Mouse (Mus musculus): ENCODE measurements at regions not wholly inside any gene's neighbourhood (a gene's known extent, or its start where the extent isn't known, plus 50 kb on each side); places are given as distances from the start of the nearest gene placed in this dataset.
A peak's percentile ranks its signal among the peaks of the same experiment; 100 is the strongest.
"Not testable (repeated sequence)": the region's sequence is repeated elsewhere in the genome, so short reads cannot be mapped to it uniquely, and the experiment has no call there.

GRCm38 (mm10) chr2:166480883-166481282 lies 232.7 kb downstream of the Prex1 start:
- intact Hi-C loops (cut with DNase I): no loop called here
- DNase-seq (ENCODE audit: low spot score): no peak

GRCm38 (mm10) chr2:166476953-166477352 lies 236.7 kb downstream of the Prex1 start:
- intact Hi-C loops (cut with DNase I): no loop called here
- DNase-seq (ENCODE audit: low spot score): no peak

GRCm38 (mm10) chr2:166475624-166476023 lies 238.0 kb downstream of the Prex1 start:
- DNase-seq (ENCODE audit: low spot score): no peak
- intact Hi-C loops (cut with DNase I): no loop called here

DNA sequence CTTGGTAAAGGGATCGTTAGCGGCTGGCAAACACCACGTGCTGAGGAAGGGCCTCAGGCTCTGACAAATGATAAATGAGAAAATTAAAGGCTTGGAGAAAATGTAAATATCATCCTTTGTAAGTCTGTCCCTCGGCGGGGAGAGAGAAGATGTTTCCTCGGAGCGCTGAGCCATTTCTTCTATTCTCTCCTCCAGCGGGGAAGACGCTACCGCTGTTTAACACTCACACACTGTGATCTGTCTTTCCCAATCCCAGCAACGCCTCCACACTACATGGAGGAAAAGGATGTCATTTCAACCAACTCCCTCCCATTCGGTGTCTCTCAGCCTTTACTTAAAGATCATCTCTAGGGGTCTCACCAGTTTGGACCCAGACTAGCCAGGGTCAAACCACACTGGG lies 239.0 kb downstream of the Prex1 start:
- intact Hi-C loops (cut with DNase I): no loop called here
- no peak for DNase-seq (ENCODE audit: low spot score)

DNA sequence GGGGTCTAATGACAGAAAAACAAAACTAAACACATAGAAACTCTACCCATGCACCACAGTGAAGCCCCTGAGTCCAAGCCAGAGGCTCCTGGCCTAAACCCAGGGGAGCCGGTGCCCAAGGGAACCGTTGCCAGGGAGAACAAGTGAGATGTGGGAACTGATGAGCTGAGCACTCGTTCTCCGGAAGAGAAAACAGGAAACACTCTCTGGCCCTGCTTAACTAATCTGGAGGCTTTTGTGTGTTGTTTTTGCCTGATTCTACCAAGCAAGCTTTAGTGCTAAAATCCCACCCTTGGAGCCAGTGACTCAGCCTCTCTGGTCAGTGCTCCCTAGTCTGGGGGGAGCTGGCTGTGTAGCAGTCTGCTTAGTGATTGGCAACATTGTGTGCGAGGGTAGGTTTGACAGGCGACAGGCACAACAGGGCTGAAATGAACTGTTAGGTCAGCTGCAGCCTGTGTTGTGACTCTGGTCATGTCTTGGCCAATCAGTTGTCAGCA lies 242.3 kb downstream of the Prex1 start:
- intact Hi-C loops (cut with DNase I): no loop called here
- DNase-seq (ENCODE audit: low spot score): no peak

- intact Hi-C loops (cut with DNase I): no loop called here
- DNase-seq (ENCODE audit: low spot score): no peak
These were observed 244.5 kb downstream of the Prex1 start for GRCm38 (mm10) chr2:166469046-166469593.

GRCm38 (mm10) chr2:166467137-166467536 lies 246.5 kb downstream of the Prex1 start:
- intact Hi-C loops (cut with DNase I): no loop called here
- no peak for DNase-seq (ENCODE audit: low spot score)

DNA sequence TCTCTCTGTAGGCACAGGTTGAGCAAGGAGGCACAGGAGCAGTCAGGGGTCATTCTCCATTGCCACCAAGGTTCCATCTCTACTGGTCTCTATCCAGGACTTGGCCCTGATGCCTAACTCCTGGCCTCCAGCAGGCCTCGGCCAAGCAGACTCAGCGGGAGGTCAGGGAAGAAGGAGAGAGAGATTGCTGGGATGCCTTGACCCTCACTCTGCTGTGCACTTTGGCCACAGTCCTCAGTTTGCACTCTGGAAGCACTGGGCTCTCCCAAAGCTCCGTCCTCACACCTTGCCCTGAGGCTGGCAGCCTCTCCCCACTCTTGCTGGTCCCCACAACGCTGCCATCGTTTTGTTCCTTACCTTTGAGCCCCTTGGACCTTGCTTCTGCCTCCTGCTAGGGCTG lies 248.1 kb downstream of the Prex1 start:
- intact Hi-C loops (cut with DNase I): no loop called here
- DNase-seq (ENCODE audit: low spot score): no peak

GRCm38 (mm10) chr2:166463539-166463938 lies 250.1 kb downstream of the Prex1 start:
- intact Hi-C loops (cut with DNase I): no loop called here

DNA sequence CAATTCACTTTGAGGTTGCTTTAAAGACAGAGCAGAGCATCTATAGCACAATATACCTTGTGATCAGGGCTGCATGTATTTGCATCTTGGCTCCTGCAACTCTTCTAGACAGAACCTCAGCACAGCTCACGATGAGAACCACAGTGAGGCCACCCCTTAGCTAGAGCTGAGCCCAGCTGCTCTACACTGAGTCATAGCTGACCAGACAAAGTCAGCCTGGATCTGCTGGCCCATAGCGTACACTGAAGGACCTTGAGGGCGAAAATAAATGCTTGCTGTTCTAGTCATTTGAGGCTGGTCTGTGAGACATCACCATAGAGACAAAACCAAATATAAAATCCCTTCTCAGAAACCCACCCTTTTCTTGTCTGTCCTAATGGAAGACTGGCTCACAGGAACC lies 251.7 kb downstream of the Prex1 start:
- intact Hi-C loops (cut with DNase I): no loop called here
- no peak for DNase-seq (ENCODE audit: low spot score)

More at GRCm38 (mm10) chr2:166463539-166463938, 250.1 kb downstream of the Prex1 start:
- DNase-seq (ENCODE audit: low spot score): peak; percentile 52

GRCm38 (mm10) chr2:166461103-166461502 lies 252.5 kb downstream of the Prex1 start:
- intact Hi-C loops (cut with DNase I): no loop called here
- no peak for DNase-seq (ENCODE audit: low spot score)

DNA sequence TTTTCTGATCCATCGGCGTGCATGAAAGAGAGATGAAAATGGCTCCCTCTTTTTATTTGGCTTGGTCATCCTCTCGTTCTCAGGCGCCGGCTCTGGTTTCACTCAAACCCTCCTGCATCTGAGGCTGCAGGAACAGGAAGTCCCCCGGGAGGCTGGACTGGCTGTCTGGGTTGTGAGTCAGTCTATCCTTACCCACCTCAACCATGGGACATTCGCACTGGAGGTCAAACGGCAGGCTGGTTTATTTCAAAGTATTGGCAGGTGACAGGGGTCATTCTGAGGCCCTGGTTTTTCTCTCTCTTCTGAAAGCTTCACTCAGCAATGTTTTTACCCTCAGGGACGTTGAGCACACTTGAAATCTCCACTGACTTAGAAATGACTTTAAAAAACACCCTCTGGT lies 253.7 kb downstream of the Prex1 start:
- peak; percentile 70 for DNase-seq (ENCODE audit: low spot score)
- intact Hi-C loops (cut with DNase I): no loop called here

DNA sequence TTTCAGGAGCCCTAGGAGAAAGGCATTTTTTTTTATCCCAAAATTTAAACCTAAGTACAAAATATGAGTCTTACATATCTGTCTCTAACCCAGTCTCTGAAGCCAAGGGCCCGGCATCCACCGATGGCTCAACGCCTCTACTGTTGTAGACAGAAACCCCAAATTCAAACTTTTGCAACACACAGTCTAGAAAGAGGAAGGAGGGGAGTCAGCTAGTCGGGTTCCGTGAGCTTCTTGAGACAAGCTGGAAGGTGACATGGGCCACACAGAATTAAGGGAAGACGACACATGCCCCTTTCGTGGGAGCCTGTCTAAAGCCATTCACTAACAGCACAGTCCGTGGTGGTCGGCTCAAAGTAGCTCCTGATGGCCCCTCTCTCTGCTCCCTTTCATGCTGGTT lies 254.7 kb downstream of the Prex1 start:
- no peak for DNase-seq (ENCODE audit: low spot score)
- intact Hi-C loops (cut with DNase I): no loop called here

GRCm38 (mm10) chr2:166457381-166458172 lies 256.1 kb downstream of the Prex1 start:
- DNase-seq (ENCODE audit: low spot score): no peak
- intact Hi-C loops (cut with DNase I): no loop called here

DNA sequence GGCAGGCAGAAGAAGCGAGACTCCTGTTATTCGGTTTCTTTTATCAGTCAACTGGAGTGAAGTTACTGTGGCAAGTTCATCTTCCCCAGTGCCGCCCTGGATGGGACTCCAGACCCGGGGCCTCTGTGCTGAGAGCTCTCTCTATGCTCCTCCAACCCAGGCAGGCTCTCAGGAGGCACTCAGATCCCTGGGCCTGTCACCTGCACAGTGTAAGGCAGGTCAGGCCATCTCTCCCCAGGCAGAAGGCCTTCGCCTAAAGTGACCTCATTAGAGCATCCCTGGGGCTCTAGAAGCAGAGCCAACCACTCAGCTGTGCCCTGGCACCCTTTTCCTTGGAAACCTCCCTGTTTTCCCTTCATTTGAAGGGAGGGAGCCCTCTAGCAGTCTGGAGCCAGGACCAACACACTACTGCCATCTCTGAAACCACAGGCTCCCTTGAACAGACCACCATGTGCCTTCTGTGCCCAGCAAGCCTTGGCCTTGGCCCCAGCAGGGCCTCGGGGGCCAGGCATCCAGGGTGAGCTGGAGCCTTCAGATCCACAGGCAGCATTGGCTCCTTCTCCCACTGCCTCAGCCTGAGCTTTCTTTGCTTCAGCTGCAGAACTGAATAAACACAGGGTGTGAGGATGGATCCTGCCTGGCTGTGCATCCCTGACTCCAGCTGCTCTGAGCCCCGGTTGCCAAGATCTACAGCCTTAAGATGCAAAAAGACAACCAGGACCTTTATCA lies 259.3 kb downstream of the Prex1 start:
- DNase-seq (ENCODE audit: low spot score); intact Hi-C loops (cut with DNase I): not testable (repeated sequence)

DNA sequence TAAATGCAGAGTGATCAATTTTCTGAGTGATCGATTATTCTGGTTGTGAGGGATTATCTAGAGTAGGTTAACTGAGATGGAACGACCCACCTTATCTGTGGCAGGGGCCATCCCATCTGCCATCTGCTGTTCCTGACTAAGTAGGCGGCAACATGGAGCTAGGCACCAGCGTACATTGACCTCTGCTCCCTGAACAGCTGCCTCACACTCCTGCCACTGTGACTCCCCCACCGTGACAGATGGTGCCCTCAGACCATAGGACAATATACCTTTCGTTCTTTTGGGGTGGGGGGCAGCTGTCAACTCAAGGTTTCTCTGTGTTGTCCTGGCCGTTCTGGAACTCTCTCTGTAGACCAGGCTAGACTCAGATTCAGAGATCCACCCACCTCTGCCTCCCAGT lies 262.7 kb downstream of the Prex1 start:
- intact Hi-C loops (cut with DNase I): no loop called here

DNA sequence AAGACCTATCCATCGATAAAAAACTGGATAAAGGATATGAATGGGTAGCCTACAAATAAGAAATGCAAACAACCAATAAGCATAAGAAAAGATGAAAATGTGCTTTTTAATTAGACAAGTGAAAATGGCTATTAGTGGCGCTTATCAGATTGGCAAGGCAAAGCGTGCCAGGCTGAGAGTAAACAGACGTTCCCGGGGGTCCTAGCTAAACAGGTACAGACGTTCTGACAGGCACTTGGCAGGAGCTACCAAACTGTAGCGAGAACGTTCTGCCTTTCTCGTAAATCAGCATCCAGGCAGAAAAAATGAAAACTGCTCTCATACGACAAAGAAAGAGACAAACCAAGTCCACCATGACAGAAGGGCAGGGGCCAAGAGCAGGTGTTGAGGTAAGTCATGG lies 263.3 kb downstream of the Prex1 start:
- DNase-seq (ENCODE audit: low spot score): no peak
- intact Hi-C loops (cut with DNase I): no loop called here

More for the DNA sequence above, 262.7 kb downstream of the Prex1 start:
- no peak for DNase-seq (ENCODE audit: low spot score)

GRCm38 (mm10) chr2:166448724-166449123 lies 264.9 kb downstream of the Prex1 start:
- intact Hi-C loops (cut with DNase I): no loop called here
- DNase-seq (ENCODE audit: low spot score): no peak

- DNase-seq (ENCODE audit: low spot score): no peak
- intact Hi-C loops (cut with DNase I): no loop called here
These were observed 265.5 kb downstream of the Prex1 start for GRCm38 (mm10) chr2:166448161-166448560.

DNA sequence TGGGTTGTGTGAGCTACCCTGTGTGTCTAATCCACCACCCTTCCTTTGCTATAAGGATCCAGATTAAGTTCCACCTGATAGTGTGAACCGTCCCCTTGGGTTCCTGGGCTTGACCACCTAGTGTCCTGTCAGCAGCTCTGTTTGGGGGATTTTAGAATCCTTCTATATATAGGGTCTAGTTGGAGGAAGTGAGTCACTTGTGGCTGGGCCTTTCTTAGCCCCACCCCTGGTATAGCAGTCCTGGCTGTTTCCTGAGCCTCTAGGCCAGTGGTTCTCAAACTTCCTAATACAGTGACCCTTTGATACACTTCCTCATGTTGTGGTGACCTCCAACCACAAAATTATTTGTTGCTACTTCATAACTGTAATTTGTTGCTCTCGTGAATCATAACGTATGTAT lies 267.1 kb downstream of the Prex1 start:
- intact Hi-C loops (cut with DNase I): no loop called here

GRCm38 (mm10) chr2:166445824-166446223 lies 267.8 kb downstream of the Prex1 start:
- not testable (repeated sequence) for DNase-seq (ENCODE audit: low spot score)

More for the DNA sequence above, 267.1 kb downstream of the Prex1 start:
- DNase-seq (ENCODE audit: low spot score): no peak

More at GRCm38 (mm10) chr2:166445824-166446223, 267.8 kb downstream of the Prex1 start:
- intact Hi-C loops (cut with DNase I): not testable (repeated sequence)

Measured in heart, postnatal 25 days (tissue).